Mouse (Mus musculus): Measurements from ENCODE around the gene Mib2.

DNA sequence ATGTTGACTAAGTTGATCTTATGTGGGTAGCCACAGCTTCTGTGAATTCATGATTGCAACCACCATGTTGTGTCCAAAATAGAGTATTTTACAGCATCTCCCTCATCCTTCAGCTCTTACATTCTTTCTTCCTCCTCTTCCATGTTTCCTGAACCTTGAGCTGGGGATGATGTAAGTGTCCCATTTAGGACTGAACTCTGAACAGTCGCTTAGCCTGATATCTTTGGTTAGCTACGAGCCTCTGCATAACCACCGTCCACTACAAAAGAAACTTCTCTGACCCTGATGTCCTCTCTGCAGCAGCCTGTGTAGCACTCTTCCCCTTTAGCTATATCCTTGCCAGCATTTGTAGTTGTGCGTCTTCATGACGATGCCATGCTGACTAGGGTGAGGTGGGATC lies 23.3 kb downstream of the Mib2 start:
- TF ChIP-seq POLR2A (IDR thresholded peaks at IDR 0.05; ENCODE audit: low read depth, low read length) (no peak), ELF1 (IDR thresholded peaks at IDR 0.05; ENCODE audit: low read depth, low read length) (no peak), CHD1 (IDR thresholded peaks at IDR 0.05; ENCODE audit: low read depth, low read length) (no peak), CTCF (conservative IDR thresholded peaks at IDR 0.05 in 1 of 2, IDR thresholded peaks at IDR 0.05 in 1 of 2; ENCODE audit: low read depth in 2 of 2, low read length in 2 of 2) (no peak), MAX (IDR thresholded peaks at IDR 0.05; ENCODE audit: low read length) (no peak)

Data from CH12.LX (cell line).